Mouse (Mus musculus) bone marrow, adult 2 months (tissue): Measurements from ENCODE around the gene Gm7168.

Experiments used
- CTCF ChIP-seq: fragments of 200-500 bp; IDR thresholded peaks from 2 replicates; pipeline ENCODE4 v1.5.1; 2011; ENCODE audit warnings: low read length, control low read depth; ENCODE audit not compliant: control insufficient read depth, insufficient read depth
- POLR2A ChIP-seq: fragments of 200-500 bp; IDR thresholded peaks from 2 replicates; pipeline ENCODE4 v1.6.1; 2011; ENCODE audit warnings: low read depth, mild to moderate bottlenecking, control low read depth, low read length, borderline replicate concordance; ENCODE audit not compliant: control insufficient read depth

DNA sequence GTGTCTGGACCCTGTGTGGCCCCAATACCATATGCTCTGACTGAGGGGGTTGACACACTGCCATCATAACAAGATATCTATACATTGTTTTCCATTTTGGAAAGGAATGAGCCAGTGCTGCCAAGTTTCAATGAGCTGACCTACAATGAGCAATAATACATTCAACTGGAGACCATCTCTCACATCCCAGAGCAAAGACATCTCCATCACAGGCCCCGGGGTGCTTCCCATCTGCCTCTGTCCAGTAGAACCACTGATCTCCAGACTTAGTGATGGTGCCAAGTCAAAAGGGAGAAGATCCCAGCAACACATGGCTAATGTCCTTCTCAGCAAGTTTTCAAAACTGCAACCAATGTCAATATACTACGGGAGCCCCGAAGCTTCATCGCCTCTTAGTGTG lies 10.4 kb upstream of the Gm7168 start:
- no peak for TF ChIP-seq CTCF
- no peak for TF ChIP-seq POLR2A
